Mouse (Mus musculus) E14TG2a.4 (cell line): ENCODE results near the gene Kpna3.

ENCODE experiments used
- CTCF ChIP-seq: conservative IDR thresholded peaks from 2 replicates; pipeline ENCODE4 v1.5.1; 2014; ENCODE audit warnings: low read length
- NANOG ChIP-seq: IDR thresholded peaks from 2 replicates; pipeline ENCODE4 v1.6.1; 2014; ENCODE audit warnings: borderline replicate concordance, low read length, mixed read lengths
- POU5F1 ChIP-seq: IDR thresholded peaks from 2 replicates; pipeline ENCODE4 v1.6.1; 2014; ENCODE audit warnings: low read length, borderline replicate concordance

DNA sequence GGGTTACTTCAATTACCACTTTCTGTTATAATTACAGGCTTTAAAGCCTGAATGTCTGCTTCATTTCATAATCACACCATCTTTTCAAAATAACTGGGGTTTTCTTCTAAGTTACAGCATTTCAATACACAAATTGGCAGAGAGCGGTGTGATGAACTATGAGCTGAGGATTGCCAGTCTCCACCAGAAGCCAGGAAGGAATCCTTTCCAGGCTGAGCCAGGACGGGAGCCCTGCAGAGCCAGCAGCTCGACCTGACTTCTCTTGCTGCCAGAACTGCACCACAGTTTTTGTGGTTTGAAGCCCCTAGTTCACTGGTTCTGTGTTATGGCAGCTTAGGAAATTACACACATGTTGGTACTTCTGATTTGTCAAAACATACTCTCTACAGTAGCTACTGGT lies 75.0 kb downstream of the Kpna3 start:
- no peak for TF ChIP-seq CTCF
- TF ChIP-seq NANOG: no peak
- TF ChIP-seq POU5F1: no peak
